Mouse (Mus musculus): ENCODE results near the gene Chd2.

DNA sequence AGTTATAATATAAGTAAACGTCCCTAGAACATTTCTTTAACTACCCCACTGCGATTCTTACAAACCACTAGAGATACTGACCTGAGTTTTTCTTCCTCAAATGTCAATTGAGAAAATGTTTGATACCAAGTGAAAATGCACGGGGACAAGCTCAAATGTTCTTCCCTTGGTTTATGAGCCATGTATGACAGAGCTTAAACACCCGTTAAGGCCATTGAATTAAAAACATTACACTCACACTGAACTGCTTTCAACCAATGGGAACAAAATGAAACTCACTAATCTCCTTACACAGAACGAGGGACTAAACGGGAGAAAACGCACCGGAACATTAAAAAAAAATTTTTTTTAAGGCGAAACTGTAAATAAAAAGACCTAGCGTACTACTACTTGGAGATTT is 4.4 kb downstream of the Chd2 start:
- TF ChIP-seq CTCF (IDR thresholded peaks at IDR 0.05; ENCODE audit: low read depth, low read length) (no peak), TAL1 (conservative IDR thresholded peaks at IDR 0.05; ENCODE audit: low read depth, low read length) (no peak), GATA1 (IDR thresholded peaks at IDR 0.05; ENCODE audit: borderline replicate concordance, low read length) (no peak)

Data from G1E (cell line).